Mouse (Mus musculus) CH12.LX (cell line): ENCODE data around the gene Prom2. TPM values are rescaled to one million over a fixed set of nuclear protein-coding genes. Genes with fewer than 3 reads are reported as not detected.

Source experiments
- DNase-seq: peaks from one replicate; pipeline ENCODE4 v3.0.0-alpha.2; 2013; ENCODE audit errors: extremely low read depth
- H3K27ac ChIP-seq: 2 replicates; pipeline ENCODE4 v1.5.1; 2012; ENCODE audit warnings: low read depth, mild to moderate bottlenecking, control low read depth, moderate library complexity; ENCODE audit not compliant: insufficient read depth
- H3K27me3 ChIP-seq: replicated peaks from 2 replicates; pipeline ENCODE3; 2012; ENCODE audit warnings: inconsistent platforms
- H3K36me3 ChIP-seq, 2 experiments: replicated peaks in 1 of 2; 2 replicates each; pipeline versions ENCODE3 to v1.6.1; 2012; ENCODE audit warnings: inconsistent platforms in 1 of 2, low read length in 1 of 2, mild to moderate bottlenecking in 1 of 2, mixed read lengths in 1 of 2, moderate library complexity in 1 of 2; ENCODE audit not compliant: control insufficient read depth in 1 of 2, insufficient read depth in 1 of 2
- H3K4me1 ChIP-seq, 2 experiments: 2 replicates each; pipeline ENCODE4 v1.6.1; 2012; ENCODE audit warnings: inconsistent platforms in 1 of 2, moderate library complexity in 1 of 2; ENCODE audit not compliant: insufficient read depth in 2 of 2, control insufficient read depth in 1 of 2
- H3K4me2 ChIP-seq: 2 replicates; pipeline ENCODE4 v1.6.1; 2012; ENCODE audit warnings: low read depth, mild to moderate bottlenecking, control low read depth; ENCODE audit not compliant: poor library complexity, insufficient read depth, severe bottlenecking
- H3K4me3 ChIP-seq, 3 experiments: fragments of 150-350 bp in 1 of 3; sonication (generic) in 1 of 3; replicated peaks in 1 of 3; 2 replicates each; pipeline versions ENCODE3 to v1.5.1; 2011 to 2012; ENCODE audit warnings: low read depth in 2 of 3, low read length in 2 of 3, mild to moderate bottlenecking in 2 of 3, moderate library complexity in 2 of 3, control low read depth in 1 of 3, improper control_type of control experiment in 1 of 3, inconsistent platforms in 1 of 3, mixed read lengths in 1 of 3; ENCODE audit not compliant: poor library complexity in 1 of 3
- H3K79me2 ChIP-seq: replicated peaks from 2 replicates; pipeline ENCODE4 v1.6.1; 2012; ENCODE audit warnings: mild to moderate bottlenecking, moderate library complexity; ENCODE audit not compliant: control insufficient read depth, poor library complexity, insufficient read depth, severe bottlenecking; ENCODE audit errors: extremely low read depth
- H3K9ac ChIP-seq: 2 replicates; pipeline ENCODE4 v1.6.1; 2012; ENCODE audit warnings: low read depth, mild to moderate bottlenecking, control low read depth, moderate library complexity; ENCODE audit not compliant: insufficient read depth
- H3K9me3 ChIP-seq: replicated peaks from 2 replicates; pipeline ENCODE3; 2012; ENCODE audit warnings: low read length, inconsistent platforms, mixed read lengths
- CTCF ChIP-seq, 2 experiments: IDR thresholded peaks in 1 of 2; conservative IDR thresholded peaks in 1 of 2; 2 replicates each; pipeline ENCODE4 v1.5.1; 2011 to 2012; ENCODE audit warnings: low read depth in 2 of 2, low read length in 2 of 2, improper control_type of control experiment in 1 of 2, inconsistent platforms in 1 of 2, mild to moderate bottlenecking in 1 of 2, moderate library complexity in 1 of 2
- EP300 ChIP-seq: IDR thresholded peaks from 2 replicates; pipeline ENCODE4 v1.6.1; 2011; ENCODE audit warnings: low read length, improper control_type of control experiment
- JUND ChIP-seq: conservative IDR thresholded peaks from 2 replicates; pipeline ENCODE4 v1.6.1; 2011; ENCODE audit warnings: low read depth, low read length, improper control_type of control experiment
- MAX ChIP-seq: IDR thresholded peaks from 2 replicates; pipeline ENCODE4 v1.6.1; 2011; ENCODE audit warnings: low read length, improper control_type of control experiment
- MEF2A ChIP-seq: IDR thresholded peaks from 2 replicates; pipeline ENCODE4 v1.6.1; 2014; ENCODE audit warnings: low read depth, mild to moderate bottlenecking, inconsistent platforms, low read length, improper control_type of control experiment, borderline replicate concordance
- MXI1 ChIP-seq: IDR thresholded peaks from 2 replicates; pipeline ENCODE4 v1.6.1; 2011; ENCODE audit warnings: mild to moderate bottlenecking, low read depth, low read length, improper control_type of control experiment
- NRF1 ChIP-seq: IDR thresholded peaks from 2 replicates; pipeline ENCODE4 v1.6.1; 2014; ENCODE audit warnings: low read depth, mild to moderate bottlenecking, inconsistent platforms, low read length, improper control_type of control experiment, moderate library complexity
- PAX5 ChIP-seq: IDR thresholded peaks from 2 replicates; pipeline ENCODE4 v1.6.1; 2012; ENCODE audit warnings: low read length, inconsistent platforms, mixed read lengths
- RAD21 ChIP-seq: IDR thresholded peaks from 2 replicates; pipeline ENCODE4 v1.6.1; 2011; ENCODE audit warnings: low read depth, mild to moderate bottlenecking, low read length, improper control_type of control experiment, moderate library complexity
- SMC3 ChIP-seq: IDR thresholded peaks from 2 replicates; pipeline ENCODE4 v1.6.1; 2011; ENCODE audit warnings: low read depth, low read length, improper control_type of control experiment
- TCF12 ChIP-seq: IDR thresholded peaks from 2 replicates; pipeline ENCODE4 v1.6.1; 2014; ENCODE audit warnings: low read depth, mild to moderate bottlenecking, inconsistent platforms, low read length, improper control_type of control experiment
- USF2 ChIP-seq: conservative IDR thresholded peaks from 2 replicates; pipeline ENCODE4 v1.6.1; 2011; ENCODE audit warnings: low read depth, low read length, improper control_type of control experiment
- dilution Hi-C: fragments of 300-500 bp; cut with MboI; formaldehyde crosslinking; loops from 2 replicates; pipeline ENCODE4 v1.14.3; 2020; ENCODE audit warnings: low sequenced_read_pairs; ENCODE audit not compliant: extremely low pct_unique_long_range_greater_than_20kb, extremely low pct_ligation_motif_present
- in situ Hi-C: fragments of 300-500 bp; cut with MboI; formaldehyde crosslinking; loops from 3 replicates; pipeline ENCODE4 v1.14.3; 2019; ENCODE audit warnings: low sequenced_read_pairs, low pct_ligation_motif_present, low pct_unique_long_range_greater_than_20kb, mixed read lengths
- polyA plus RNA-seq: library from polyadenylated mRNA; unstranded; fragments of >175 nt; gene quantifications from 2 replicates; pipeline ENCODE4 v1.2.1, GENCODE M21; 2012; ENCODE audit warnings: low read depth; ENCODE audit not compliant: insufficient read length
- total RNA-seq, 2 experiments: library from RNA; depleted of rRNA; stranded (reverse); fragments of 300-350 nt in 1 of 2; fragments of >200 nt in 1 of 2; gene quantifications; 2 replicates each; pipeline ENCODE4 v1.2.3; 2012 to 2014

Gene Prom2
- total and polyA plus RNA-seq, 3 experiments: not detected

DNA sequence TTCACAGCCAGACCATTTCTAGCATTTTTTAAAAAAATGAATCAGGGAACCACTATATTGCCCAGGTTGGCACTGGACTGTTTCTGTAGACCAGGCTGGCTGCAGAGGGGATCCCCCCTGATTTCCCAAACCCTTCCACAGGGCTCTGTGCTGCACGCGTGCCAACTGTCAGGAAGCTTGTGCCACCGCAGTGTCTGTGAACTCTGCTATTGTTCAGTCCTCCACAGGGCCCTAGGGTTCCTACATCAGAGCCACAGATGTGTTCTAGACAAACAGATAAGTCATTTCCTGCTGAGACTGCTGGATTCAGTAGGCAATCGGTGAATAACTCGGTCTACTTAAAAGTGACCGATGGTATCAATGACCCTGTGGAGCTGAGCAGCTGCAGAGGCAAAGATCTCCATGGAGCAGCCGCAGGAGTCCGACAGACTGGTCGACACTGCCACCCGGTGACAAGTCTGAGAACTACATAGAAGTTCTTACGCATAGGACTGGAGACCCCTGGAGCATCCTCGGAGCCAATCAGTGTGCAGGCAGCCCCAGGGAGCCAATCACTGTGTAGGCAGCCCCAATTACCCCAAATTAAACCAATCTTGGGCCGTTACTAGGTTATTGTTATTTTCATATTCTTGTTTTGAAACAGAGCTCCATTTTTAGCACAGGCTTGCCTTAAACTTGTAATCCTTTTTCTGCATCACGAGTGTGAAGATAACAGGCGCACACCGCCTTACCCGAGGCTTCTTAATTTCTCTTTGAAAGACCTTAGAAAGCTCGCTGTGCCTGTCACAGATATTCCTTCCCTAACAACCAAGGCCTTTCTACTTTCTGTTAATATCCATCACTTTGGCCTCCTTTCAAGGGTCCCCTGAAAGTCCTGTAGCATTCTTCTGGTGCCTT is 18.1 kb upstream of the Prom2 start:
- H3K4me3 ChIP-seq: no peak overlapping the region
- H3K9me3 ChIP-seq: no peaks in the 10 kb centered on the region
- dilution Hi-C loops: no loop called here
- H3K4me2 ChIP-seq: peak overlapping the region; percentile 42; the same call in 1 of the 2 replicates
- no peak overlapping the region for H3K27ac ChIP-seq
- H3K27me3 ChIP-seq: peaks cover 79% of the 10 kb centered on the region
- TF ChIP-seq CTCF (conservative IDR thresholded peaks at IDR 0.05 in 1 of 2, IDR thresholded peaks at IDR 0.05 in 1 of 2; ENCODE audit: low read depth in 2 of 2, low read length in 2 of 2) (peak; percentile 54 to 93; a peak in 3 of 4 replicates), MAX (no peak), SMC3 (peak; percentile 83), RAD21 (peak; percentile 93), MEF2A (peak; percentile 75; the same call in 1 of the 2 replicates), EP300 (no peak), NRF1 (peak; percentile 60; the same call in 1 of the 2 replicates)
- DNase-seq: peak; percentile 86
- no peaks in the 10 kb centered on the region for H3K79me2 ChIP-seq
- in situ Hi-C loops: loop anchor here (5.0 kb wide), 1 partner anchor 52 kb away; no protein-coding TSS in a partner anchor
- H3K4me1 ChIP-seq: peaks cover 0 to 6% of the 10 kb centered on the region in 2 experiments; a peak in 2 of 4 replicates
- H3K9ac ChIP-seq: no peak overlapping the region
- H3K36me3 ChIP-seq: no peaks in the 10 kb centered on the region

DNA sequence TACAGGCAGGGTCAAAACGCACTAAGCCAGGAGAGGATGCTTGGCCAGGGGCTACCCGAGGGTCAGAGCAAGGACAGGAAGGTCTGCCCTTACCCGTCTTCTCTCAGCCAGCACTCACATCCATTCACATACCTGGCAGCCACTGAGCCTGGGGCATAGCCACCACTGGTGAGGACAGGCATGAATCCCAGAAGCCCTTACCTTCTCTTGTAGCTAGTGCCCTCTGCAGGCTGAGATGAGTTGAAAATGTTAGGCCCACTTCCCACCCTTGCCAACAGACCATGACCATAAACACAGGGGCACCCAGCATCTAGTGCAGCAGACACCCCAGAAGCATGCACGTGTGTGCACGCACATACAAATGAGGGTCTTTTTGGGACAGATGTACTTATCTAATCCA is 9.8 kb upstream of the Prom2 start:
- Histone ChIP-seq H3K9ac (no peak overlapping the region), H3K27ac (no peak overlapping the region), H3K36me3 (no peaks in the 10 kb centered on the region), H3K4me3 (no peak overlapping the region), H3K9me3 (peaks cover 7% of the 10 kb centered on the region), H3K4me1 (no peaks in the 10 kb centered on the region), H3K4me2 (no peak overlapping the region), H3K79me2 (no peaks in the 10 kb centered on the region), H3K27me3 (peaks cover 79% of the 10 kb centered on the region)
- in situ Hi-C loops (no loop called here), dilution Hi-C loops (no loop called here)
- DNase-seq: peak; percentile 6
- TF ChIP-seq PAX5: no peak
- peak in 1 of 2 experiments; percentile 50; a peak in 2 of 4 replicates for TF ChIP-seq CTCF (conservative IDR thresholded peaks at IDR 0.05 in 1 of 2, IDR thresholded peaks at IDR 0.05 in 1 of 2; ENCODE audit: low read depth in 2 of 2, low read length in 2 of 2)
- peak; percentile 34 for TF ChIP-seq RAD21
- TF ChIP-seq SMC3: peak; percentile 29

DNA sequence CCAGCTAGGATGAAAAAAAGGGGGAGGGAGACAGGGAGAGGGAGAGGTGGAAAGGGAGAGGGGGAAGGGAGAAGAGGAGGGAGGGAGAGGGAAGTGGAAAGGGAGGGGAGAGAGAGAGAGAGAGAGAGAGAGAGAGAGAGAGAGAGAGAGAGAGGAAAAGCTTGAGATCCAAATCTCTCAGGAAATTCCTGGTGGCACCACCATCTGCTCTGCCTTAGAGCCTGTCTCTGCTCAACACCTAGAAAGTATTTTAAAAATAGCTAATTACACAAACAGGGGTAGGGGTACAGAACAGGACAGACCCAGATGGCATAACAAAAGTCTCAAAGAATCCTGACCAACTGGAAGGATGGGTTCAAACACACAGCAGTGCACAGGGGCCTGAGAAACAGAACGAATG is 9.2 kb upstream of the Prom2 start:
- peaks cover 80% of the 10 kb centered on the region for H3K27me3 ChIP-seq
- dilution Hi-C loops (no loop called here), in situ Hi-C loops (no loop called here)
- no peak for TF ChIP-seq USF2
- no peak for TF ChIP-seq JUND
- TF ChIP-seq TCF12: no peak
- TF ChIP-seq MXI1: no peak
- TF ChIP-seq MAX: no peak
- H3K36me3 ChIP-seq: no peaks in the 10 kb centered on the region
- DNase-seq: no peak
- no peak overlapping the region for H3K27ac ChIP-seq
- no peaks in the 10 kb centered on the region for H3K4me1 ChIP-seq
- H3K4me2 ChIP-seq: no peak overlapping the region
- no peak overlapping the region for H3K4me3 ChIP-seq
- peaks cover 7% of the 10 kb centered on the region for H3K9me3 ChIP-seq
- no peaks in the 10 kb centered on the region for H3K79me2 ChIP-seq
- H3K9ac ChIP-seq: no peak overlapping the region
